Mouse (Mus musculus): ENCODE results near the gene Gm45140.

- no peak for TF ChIP-seq POLR2A (IDR thresholded peaks at IDR 0.05; ENCODE audit: insufficient read depth, low read depth, low read length)
- no peak for TF ChIP-seq CTCF (IDR thresholded peaks at IDR 0.05; ENCODE audit: insufficient read depth, low read depth, low read length)
Measured at GRCm38 (mm10) chr6:87841635-87842034, 6.0 kb upstream of the Gm45140 start.

All from olfactory bulb, adult 2 months (tissue).